Mouse (Mus musculus) frontal cortex, postnatal 10 days (tissue): ENCODE measurements around the gene Tmc7.
A peak's percentile ranks its signal among the peaks of the same experiment; 100 is the strongest.

Experiments
- DNase-seq, 2 experiments: peaks; one replicate each; pipeline ENCODE4 v3.0.0; 2022; ENCODE audit warnings: low spot score in 2 of 2, mixed read lengths in 1 of 2

Tmc7 gene

GRCm38 (mm10) chr7:118584257-118584907, at the start of gene Tmc7:
TSS of gene Tmc7 (minus strand) at chr7:118584736.
- peak; percentile 57 to 83 for DNase-seq

GRCm38 (mm10) chr7:118633951-118634350, 49.4 kb upstream of the Tmc7 start:
- no peak for DNase-seq

- no peak for DNase-seq
Observed at GRCm38 (mm10) chr7:118633094-118633493, 48.6 kb upstream of the Tmc7 start.

GRCm38 (mm10) chr7:118627550-118628298, 43.2 kb upstream of the Tmc7 start:
- DNase-seq = no peak

- no peak for DNase-seq
Observed at GRCm38 (mm10) chr7:118621094-118621493, 36.6 kb upstream of the Tmc7 start.

- no peak for DNase-seq
Observed at GRCm38 (mm10) chr7:118620243-118620906, 35.8 kb upstream of the Tmc7 start.

GRCm38 (mm10) chr7:118618104-118618503, 33.6 kb upstream of the Tmc7 start:
- DNase-seq = no peak

GRCm38 (mm10) chr7:118614076-118614475, 29.5 kb upstream of the Tmc7 start:
- no peak for DNase-seq

GRCm38 (mm10) chr7:118611933-118612332, 27.4 kb upstream of the Tmc7 start:
- DNase-seq = no peak

GRCm38 (mm10) chr7:118611185-118611749, 26.7 kb upstream of the Tmc7 start:
- no peak for DNase-seq

- no peak for DNase-seq
Observed at GRCm38 (mm10) chr7:118610721-118611120, 26.2 kb upstream of the Tmc7 start.

GRCm38 (mm10) chr7:118609815-118610214, 25.3 kb upstream of the Tmc7 start:
- DNase-seq = no peak

- no peak for DNase-seq
Observed at GRCm38 (mm10) chr7:118604842-118605241, 20.3 kb upstream of the Tmc7 start.

GRCm38 (mm10) chr7:118599954-118600631, 15.6 kb upstream of the Tmc7 start:
- DNase-seq = no peak

GRCm38 (mm10) chr7:118597201-118597600, 12.7 kb upstream of the Tmc7 start, which contains the start of gene Tmc5:
TSS of gene Tmc5 (plus strand) at chr7:118597297.
- DNase-seq = no peak

- no peak for DNase-seq
Observed at GRCm38 (mm10) chr7:118596271-118596670, 11.7 kb upstream of the Tmc7 start.

- DNase-seq = peak; percentile 81 to 90
Observed at GRCm38 (mm10) chr7:118595228-118595627, 10.7 kb upstream of the Tmc7 start.

- DNase-seq = no peak
Observed at GRCm38 (mm10) chr7:118594611-118595010, 10.1 kb upstream of the Tmc7 start.

GRCm38 (mm10) chr7:118593567-118594407, 9.3 kb upstream of the Tmc7 start:
- peak; percentile 77 to 91 for DNase-seq

GRCm38 (mm10) chr7:118592146-118592545, 7.6 kb upstream of the Tmc7 start:
- no peak for DNase-seq
